In genomic region chr4:148471363-148471806, GRCm38 (mm10) we compare ENCODE assay signal across 15 mouse cellular contexts. TPM values are rescaled to one million over a fixed set of nuclear protein-coding genes. Genes with fewer than 3 reads are reported as not detected.
A peak's percentile ranks its signal among the peaks of the same experiment; 100 is the strongest.
DNase-seq lines count a peak whose midpoint lies in the region; ATAC-seq lines count a peak whose summit lies in the region.
"Had no signal": no experiment of that assay in that cellular context is flagged by ENCODE, and none has a peak within 500 bp of the region (broad histone marks: within the 10 kb centered on the region; RNA-seq: fewer than 3 reads in every experiment).

No protein-coding gene starts in this region.

- DNase-seq in layer of hippocampus, adult 11-12 months (ENCODE audit: low spot score): peak; percentile 28
- no peak for DNase-seq in layer of hippocampus, adult 9-11 months
- peak; percentile 37 for DNase-seq in embryo, embryonic 11.5 days (ENCODE audit: low read depth, low spot score)
- DNase-seq in forelimb bud, embryonic 11.5 days (ENCODE audit: low read depth, low spot score): peak; percentile 87
- peak; percentile 72 for DNase-seq in mesoderm, embryonic 11.5 days (ENCODE audit: low read depth, low spot score)
- no peak for DNase-seq in thymus, adult 18-20 months
- DNase-seq: adrenal gland, postnatal 10 days; B cell, adult 2 months; cerebellum, adult 18-20 months; kidney, adult 8-10 months; kidney, postnatal 36 days; lung, postnatal 14 days; thymus, postnatal 14 days had no signal

- ATAC-seq in megakaryocyte-erythroid progenitor cell, adult 5-6 weeks (replicated peaks; ENCODE audit: low FRiP score, low TSS enrichment, poor library complexity, severe bottlenecking): no peak

RNA-seq across cellular contexts. Expression of gene Mtor, which starts 23.0 kb away (rescaled TPM):
- 26.5 and 27.9 TPM in 2 replicates for total RNA-seq in megakaryocyte-erythroid progenitor cell, adult 5-6 weeks (2014; fragmentation: Nextera tagmentation)
- 9.1 and 12.2 TPM in 2 replicates for total RNA-seq in megakaryocyte-erythroid progenitor cell, adult 5-6 weeks (2017)

RNA-seq across cellular contexts. Expression of gene Ubiad1, which starts 26.8 kb away (rescaled TPM):
- total RNA-seq in megakaryocyte-erythroid progenitor cell, adult 5-6 weeks (2014; fragmentation: Nextera tagmentation): 14.9 and 21.7 TPM in 2 replicates
- total RNA-seq in megakaryocyte-erythroid progenitor cell, adult 5-6 weeks (2017): 10.1 and 12.9 TPM in 2 replicates

RNA-seq across cellular contexts. Expression of gene Angptl7, which starts 28.9 kb away (rescaled TPM):
- not detected in 2 replicates for total RNA-seq in megakaryocyte-erythroid progenitor cell, adult 5-6 weeks (2014; fragmentation: Nextera tagmentation)
- not detected in 2 replicates for total RNA-seq in megakaryocyte-erythroid progenitor cell, adult 5-6 weeks (2017)
- total RNA-seq: common myeloid progenitor, adult 5-6 weeks had no signal

Comparison
In these comparisons a context has a peak if more than half of its experiments do, and no peak if none do; other contexts are left out.
1. DNase-seq: peak in layer of hippocampus, adult 11-12 months (single experiment), embryo, embryonic 11.5 days (single experiment), forelimb bud, embryonic 11.5 days (single experiment) and mesoderm, embryonic 11.5 days (single experiment); none in layer of hippocampus, adult 9-11 months (single experiment) and thymus, adult 18-20 months (0 of 2).